Mouse (Mus musculus): ENCODE results near the gene Atrn. TPM values are rescaled to one million over a fixed set of nuclear protein-coding genes. Genes with fewer than 3 reads are reported as not detected.

Atrn gene
- polyA plus RNA-seq, 1 experiment from 2014 or later = 10.8 TPM

- 65% methylated on average over 1 of the region's 1 CpGs for WGBS
- Histone ChIP-seq H3K36me3 (no peaks in the 10 kb centered on the region), H3K4me3 (replicated peaks) (no peak overlapping the region), H3K4me2 (no peak overlapping the region), H3K9ac (replicated peaks) (no peak overlapping the region), H3K27me3 (no peaks in the 10 kb centered on the region), H3K27ac (no peak overlapping the region), H3K4me1 (replicated peaks) (peaks cover 13% of the 10 kb centered on the region), H3K9me3 (no peaks in the 10 kb centered on the region)
- ATAC-seq (ENCODE audit: insufficient number of reproducible peaks, insufficient read depth, low FRiP score, low TSS enrichment, low read depth) = no peak
Measured at GRCm38 (mm10) chr2:130914873-130915272, 8.6 kb downstream of the Atrn start.

GRCm38 (mm10) chr2:130916521-130917147 lies 10.3 kb downstream of the Atrn start:
- Histone ChIP-seq H3K9ac (replicated peaks) (peak overlapping the region; percentile 31; the same call in 1 of the 2 replicates), H3K27me3 (no peaks in the 10 kb centered on the region), H3K4me1 (replicated peaks) (peaks cover 13% of the 10 kb centered on the region), H3K4me2 (no peak overlapping the region), H3K27ac (peak overlapping the region; percentile 47; the same call in 1 of the 2 replicates), H3K9me3 (no peaks in the 10 kb centered on the region), H3K4me3 (replicated peaks) (no peak overlapping the region), H3K36me3 (no peaks in the 10 kb centered on the region)
- no peak for ATAC-seq (ENCODE audit: insufficient number of reproducible peaks, insufficient read depth, low FRiP score, low TSS enrichment, low read depth)
- WGBS = 23% methylated on average over 3 of the region's 3 CpGs

GRCm38 (mm10) chr2:130917686-130918085 lies 11.4 kb downstream of the Atrn start:
- H3K27me3 ChIP-seq = no peaks in the 10 kb centered on the region
- WGBS = 93% methylated on average over 1 of the region's 1 CpGs
- no peak overlapping the region for H3K27ac ChIP-seq
- peaks cover 13% of the 10 kb centered on the region for H3K4me1 ChIP-seq (replicated peaks)
- ATAC-seq (ENCODE audit: insufficient number of reproducible peaks, insufficient read depth, low FRiP score, low TSS enrichment, low read depth) = no peak
- H3K9me3 ChIP-seq = no peaks in the 10 kb centered on the region
- H3K4me3 ChIP-seq (replicated peaks) = no peak overlapping the region
- H3K36me3 ChIP-seq = no peaks in the 10 kb centered on the region
- no peak overlapping the region for H3K9ac ChIP-seq (replicated peaks)
- H3K4me2 ChIP-seq = no peak overlapping the region

GRCm38 (mm10) chr2:130919062-130919593 lies 12.8 kb downstream of the Atrn start:
- no peak for ATAC-seq (ENCODE audit: insufficient number of reproducible peaks, insufficient read depth, low FRiP score, low TSS enrichment, low read depth)
- no peaks in the 10 kb centered on the region for H3K9me3 ChIP-seq
- no peak overlapping the region for H3K9ac ChIP-seq (replicated peaks)
- H3K36me3 ChIP-seq = no peaks in the 10 kb centered on the region
- H3K4me1 ChIP-seq (replicated peaks) = peaks cover 13% of the 10 kb centered on the region
- H3K27ac ChIP-seq = no peak overlapping the region
- WGBS = 62% methylated on average over 5 of the region's 5 CpGs
- no peak overlapping the region for H3K4me2 ChIP-seq
- H3K4me3 ChIP-seq (replicated peaks) = no peak overlapping the region
- no peaks in the 10 kb centered on the region for H3K27me3 ChIP-seq

GRCm38 (mm10) chr2:130924950-130925349 lies 18.7 kb downstream of the Atrn start:
- no peak overlapping the region for H3K4me2 ChIP-seq
- WGBS = 92% methylated on average over 2 of the region's 2 CpGs
- H3K27me3 ChIP-seq = no peaks in the 10 kb centered on the region
- no peak overlapping the region for H3K27ac ChIP-seq
- H3K9ac ChIP-seq (replicated peaks) = no peak overlapping the region
- no peak for ATAC-seq (ENCODE audit: insufficient number of reproducible peaks, insufficient read depth, low FRiP score, low TSS enrichment, low read depth)
- H3K9me3 ChIP-seq = no peaks in the 10 kb centered on the region
- no peaks in the 10 kb centered on the region for H3K4me1 ChIP-seq (replicated peaks)
- H3K36me3 ChIP-seq = no peaks in the 10 kb centered on the region
- no peak overlapping the region for H3K4me3 ChIP-seq (replicated peaks)

- Histone ChIP-seq H3K9ac (replicated peaks) (no peak overlapping the region), H3K4me3 (replicated peaks) (no peak overlapping the region), H3K4me1 (replicated peaks) (no peaks in the 10 kb centered on the region), H3K27ac (no peak overlapping the region), H3K27me3 (no peaks in the 10 kb centered on the region), H3K4me2 (no peak overlapping the region), H3K9me3 (no peaks in the 10 kb centered on the region), H3K36me3 (no peaks in the 10 kb centered on the region)
- WGBS = 92% methylated on average over 4 of the region's 4 CpGs
- no peak for ATAC-seq (ENCODE audit: insufficient number of reproducible peaks, insufficient read depth, low FRiP score, low TSS enrichment, low read depth)
Measured at GRCm38 (mm10) chr2:130928031-130928430, 21.7 kb downstream of the Atrn start.

GRCm38 (mm10) chr2:130928530-130928929 lies 22.2 kb downstream of the Atrn start:
- no peaks in the 10 kb centered on the region for H3K4me1 ChIP-seq (replicated peaks)
- H3K27ac ChIP-seq = no peak overlapping the region
- no peak overlapping the region for H3K4me2 ChIP-seq
- H3K27me3 ChIP-seq = no peaks in the 10 kb centered on the region
- H3K36me3 ChIP-seq = no peaks in the 10 kb centered on the region
- no peak for ATAC-seq (ENCODE audit: insufficient number of reproducible peaks, insufficient read depth, low FRiP score, low TSS enrichment, low read depth)
- no peak overlapping the region for H3K9ac ChIP-seq (replicated peaks)
- H3K9me3 ChIP-seq = no peaks in the 10 kb centered on the region
- H3K4me3 ChIP-seq (replicated peaks) = no peak overlapping the region

GRCm38 (mm10) chr2:130929994-130930393 lies 23.7 kb downstream of the Atrn start:
- ATAC-seq (ENCODE audit: insufficient number of reproducible peaks, insufficient read depth, low FRiP score, low TSS enrichment, low read depth) = no peak
- no peak overlapping the region for H3K4me3 ChIP-seq (replicated peaks)
- no peaks in the 10 kb centered on the region for H3K4me1 ChIP-seq (replicated peaks)
- WGBS = 93% methylated on average over 5 of the region's 5 CpGs
- H3K27me3 ChIP-seq = no peaks in the 10 kb centered on the region
- H3K36me3 ChIP-seq = no peaks in the 10 kb centered on the region
- H3K9me3 ChIP-seq = no peaks in the 10 kb centered on the region
- no peak overlapping the region for H3K27ac ChIP-seq
- H3K9ac ChIP-seq (replicated peaks) = no peak overlapping the region
- no peak overlapping the region for H3K4me2 ChIP-seq

GRCm38 (mm10) chr2:130932865-130933264 lies 26.6 kb downstream of the Atrn start:
- no peak for ATAC-seq (ENCODE audit: insufficient number of reproducible peaks, insufficient read depth, low FRiP score, low TSS enrichment, low read depth)
- Histone ChIP-seq H3K36me3 (peaks cover 7% of the 10 kb centered on the region; the same call in 1 of the 2 replicates), H3K4me3 (replicated peaks) (no peak overlapping the region), H3K9ac (replicated peaks) (no peak overlapping the region), H3K27ac (no peak overlapping the region), H3K4me2 (no peak overlapping the region), H3K4me1 (replicated peaks) (no peaks in the 10 kb centered on the region), H3K9me3 (no peaks in the 10 kb centered on the region), H3K27me3 (no peaks in the 10 kb centered on the region)
- WGBS = 87% methylated on average over 12 of the region's 12 CpGs

GRCm38 (mm10) chr2:130949781-130950180 lies 43.5 kb downstream of the Atrn start:
- Histone ChIP-seq H3K9ac (replicated peaks) (no peak overlapping the region), H3K27me3 (no peaks in the 10 kb centered on the region), H3K36me3 (peaks cover 20% of the 10 kb centered on the region; the same call in 1 of the 2 replicates), H3K4me3 (replicated peaks) (no peak overlapping the region), H3K9me3 (no peaks in the 10 kb centered on the region), H3K27ac (no peak overlapping the region), H3K4me2 (no peak overlapping the region), H3K4me1 (replicated peaks) (no peaks in the 10 kb centered on the region)
- no peak for ATAC-seq (ENCODE audit: insufficient number of reproducible peaks, insufficient read depth, low FRiP score, low TSS enrichment, low read depth)
- 80% methylated on average over 2 of the region's 2 CpGs for WGBS

- no peak overlapping the region for H3K27ac ChIP-seq
- H3K9me3 ChIP-seq = no peaks in the 10 kb centered on the region
- no peaks in the 10 kb centered on the region for H3K4me1 ChIP-seq (replicated peaks)
- ATAC-seq (ENCODE audit: insufficient number of reproducible peaks, insufficient read depth, low FRiP score, low TSS enrichment, low read depth) = no peak
- H3K4me3 ChIP-seq (replicated peaks) = no peak overlapping the region
- 3% methylated on average over 1 of the region's 1 CpGs for WGBS
- H3K4me2 ChIP-seq = no peak overlapping the region
- H3K27me3 ChIP-seq = no peaks in the 10 kb centered on the region
- no peak overlapping the region for H3K9ac ChIP-seq (replicated peaks)
- H3K36me3 ChIP-seq = peaks cover 20% of the 10 kb centered on the region; the same call in 1 of the 2 replicates
Measured at GRCm38 (mm10) chr2:130950548-130950947, 44.3 kb downstream of the Atrn start.

- H3K9me3 ChIP-seq = no peaks in the 10 kb centered on the region
- no peaks in the 10 kb centered on the region for H3K4me1 ChIP-seq (replicated peaks)
- H3K27ac ChIP-seq = no peak overlapping the region
- ATAC-seq (ENCODE audit: insufficient number of reproducible peaks, insufficient read depth, low FRiP score, low TSS enrichment, low read depth) = no peak
- WGBS = 59% methylated on average over 2 of the region's 2 CpGs
- no peak overlapping the region for H3K4me2 ChIP-seq
- H3K27me3 ChIP-seq = no peaks in the 10 kb centered on the region
- H3K36me3 ChIP-seq = peaks cover 28% of the 10 kb centered on the region
- H3K9ac ChIP-seq (replicated peaks) = no peak overlapping the region
- no peak overlapping the region for H3K4me3 ChIP-seq (replicated peaks)
Measured at GRCm38 (mm10) chr2:130958906-130959305, 52.6 kb downstream of the Atrn start.
